Mouse (Mus musculus) skeletal muscle tissue, postnatal 0 days (tissue): ENCODE data around the gene Phka1. TPM values are rescaled to one million over a fixed set of nuclear protein-coding genes. Genes with fewer than 3 reads are reported as not detected.

Source experiments
- polyA plus RNA-seq: library from polyadenylated mRNA; unstranded; fragments of >200 nt; fragmentation: Nextera tagmentation; extraction: Ambion mirVana; gene quantifications from 2 replicates; pipeline ENCODE4 v1.2.1, GENCODE M21; 2015

Gene Phka1
- polyA plus RNA-seq: 11.5 and 13.8 TPM in 2 replicates

GRCm38 (mm10) chrX:102643823-102644572, at the start of gene Phka1:
Gene Phka1, minus strand, starts transcription at chrX:102644246.

GRCm38 (mm10) chrX:102686872-102687271, 42.8 kb upstream of the Phka1 start, which contains the start of gene Gm3880:
Gene Gm3880, minus strand, starts transcription at chrX:102686972.

GRCm38 (mm10) chrX:102504644-102505481, 139.2 kb downstream of the Phka1 start, which contains the start of gene Hdac8:
Gene Hdac8, minus strand, starts transcription at chrX:102505359.

Other genes with a start within 250 kb of the Phka1 start
- 2.7 and 3.9 TPM in 2 replicates for gene Hdac8, start 138.9 kb downstream of the Phka1 start, polyA plus RNA-seq
- not detected in 2 replicates for gene Gm3880, start 42.7 kb upstream of the Phka1 start, polyA plus RNA-seq
- gene Gm9112, start 63.4 kb upstream of the Phka1 start, polyA plus RNA-seq: not detected in 2 replicates
- not detected in 2 replicates for gene Dmrtc1b, start 63.6 kb upstream of the Phka1 start, polyA plus RNA-seq
- not detected in 2 replicates for gene Dmrtc1c1, start 158.7 kb upstream of the Phka1 start, polyA plus RNA-seq
- not detected in 2 replicates for gene Dmrtc1c2, start 210.4 kb upstream of the Phka1 start, polyA plus RNA-seq
- not detected in 2 replicates for gene 1700031F05Rik, start 223.7 kb upstream of the Phka1 start, polyA plus RNA-seq